8 mouse cellular contexts compared by ENCODE assay signal in the genomic region with DNA sequence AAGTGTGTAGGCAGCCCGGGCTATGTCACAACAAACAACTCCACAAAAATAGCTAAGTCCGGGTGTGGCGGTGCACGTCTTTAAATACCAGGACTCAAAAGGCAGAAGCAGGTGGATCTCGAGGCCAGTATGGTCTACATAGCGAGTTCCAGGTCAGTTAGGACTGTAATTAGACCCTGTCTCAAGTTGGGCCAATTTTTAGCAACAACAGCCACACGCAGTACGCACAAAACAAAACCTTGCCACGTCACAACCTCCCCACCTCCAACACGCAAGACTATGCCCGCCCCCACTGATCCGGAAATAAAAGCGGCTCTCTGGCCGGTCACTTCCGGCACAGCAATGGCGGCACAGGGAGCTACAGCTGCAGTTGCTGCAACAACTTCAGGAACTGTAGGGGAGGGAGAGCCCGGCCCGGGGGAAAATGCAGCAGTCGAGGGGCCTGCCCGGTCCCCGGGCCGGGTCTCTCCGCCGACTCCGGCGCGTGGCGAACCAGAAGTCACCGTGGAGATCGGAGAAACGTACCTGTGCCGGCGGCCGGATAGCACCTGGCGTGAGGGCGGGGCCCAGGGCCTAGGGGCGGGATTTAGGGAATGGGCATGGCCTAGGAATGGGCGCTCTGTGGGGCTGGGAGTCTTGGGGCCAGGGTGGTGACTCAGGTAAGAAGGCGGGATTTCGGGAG. TPM values are rescaled to one million over a fixed set of nuclear protein-coding genes. Genes with fewer than 3 reads are reported as not detected.
DNase-seq lines count a peak whose midpoint lies in the region; ATAC-seq and TF ChIP-seq lines count a peak whose summit lies in the region.

A gene (plus strand): TSS at position 327 of the 682 bp plus-strand sequence.

- peak within 1 kb of the TSS; percentile 87 for H3K9ac ChIP-seq in hindbrain, embryonic 16.5 days (ENCODE audit: low read depth, low read length)

- no peaks in the 10 kb centered on the region for H3K9me3 ChIP-seq in hindbrain, embryonic 16.5 days (ENCODE audit: control insufficient read depth, low read length)

- no peaks in the 10 kb centered on the region for H3K27me3 ChIP-seq in hindbrain, embryonic 16.5 days (replicated peaks; ENCODE audit: control insufficient read depth, insufficient read depth, low read length)

- H3K4me1 ChIP-seq in hindbrain, embryonic 16.5 days (ENCODE audit: control insufficient read depth, insufficient read depth, low read depth, low read length) = peaks cover 8% of the 10 kb centered on the region

- intact Hi-C loops in gastrocnemius, adult 2 months (cut with DNase I) = loop anchor here (2.0 to 5.0 kb wide), 2 partner anchors 22 to 35 kb away; a partner anchor contains a TSS

- H3K36me3 ChIP-seq in hindbrain, embryonic 16.5 days (ENCODE audit: control insufficient read depth, insufficient read depth, low read length) = peaks cover 26% of the 10 kb centered on the region

- WGBS in hindbrain, embryonic 16.5 days = under 1% methylated on average over 39 of the region's 40 CpGs

- no peak for TF ChIP-seq CTCF in gastrocnemius, adult 2 months (IDR thresholded peaks at IDR 0.05)

- H3K4me3 ChIP-seq in gastrocnemius, adult 2 months = peak within 1 kb of the TSS; percentile 88
- H3K4me3 ChIP-seq in hindbrain, embryonic 16.5 days (ENCODE audit: low read length) = peak within 1 kb of the TSS; percentile 96

- H3K4me2 ChIP-seq in hindbrain, embryonic 16.5 days (ENCODE audit: low read length) = peak within 1 kb of the TSS; percentile 92

- ATAC-seq in activated CD4-positive, CD25-positive, alpha-beta regulatory T cell, adult 4 months = peak; percentile 99
- ATAC-seq in common myeloid progenitor, adult 5-6 weeks (replicated peaks; ENCODE audit: low read depth, poor library complexity, severe bottlenecking) = peak; percentile 99
- peak; percentile 97 for ATAC-seq in hindbrain, embryonic 16.5 days

- peak; percentile 93 for DNase-seq in gastrocnemius, adult 2 months
- DNase-seq in left cerebral cortex, adult 18-20 months (ENCODE audit: low spot score in 2 of 2) = peak; percentile 85 to 89
- peak; percentile 90 to 92 for DNase-seq in lung, postnatal 4 days
- peak; percentile 85 for DNase-seq in retina, postnatal 7 days (ENCODE audit: low read depth, low spot score)
- peak; percentile 86 to 91 for DNase-seq in urinary bladder, adult 18-20 months (ENCODE audit: low spot score in 2 of 2)

- peak within 1 kb of the TSS; percentile 98 for H3K27ac ChIP-seq in gastrocnemius, adult 2 months
- peak within 1 kb of the TSS; percentile 86 for H3K27ac ChIP-seq in hindbrain, embryonic 16.5 days (ENCODE audit: low read depth, low read length)

RNA-seq across cellular contexts. Expression of the gene that starts here (rescaled TPM):
- polyA plus RNA-seq in activated CD4-positive, CD25-positive, alpha-beta regulatory T cell, adult 4 months (2017; shearing (Covaris generic)) = 10 to 100 TPM; 29.9 to 32.1 TPM
- total RNA-seq in common myeloid progenitor, adult 5-6 weeks (2017) = 30.0 and 36.0 TPM in 2 replicates
- total RNA-seq in gastrocnemius, adult 2 months (2021) = 10 to 100 TPM; 24.3 to 26.6 TPM
- polyA plus RNA-seq in hindbrain, embryonic 16.5 days (2015; fragmentation: Nextera tagmentation; extraction: Ambion mirVana) = 42.1 and 42.3 TPM in 2 replicates
- 10 to 100 TPM; 29.7 to 33.3 TPM for total RNA-seq in left cerebral cortex, adult 18-20 months (2021)

Comparison
In these comparisons a context has a peak if more than half of its experiments do, and no peak if none do; other contexts are left out.
1. Peak in every context shown above with its lines: DNase-seq, ATAC-seq, H3K4me3 ChIP-seq and H3K27ac ChIP-seq.